Comparison of ENCODE assay signal across 8 mouse cellular contexts in genomic region chr1:134494428-134495215, GRCm38 (mm10). TPM values are rescaled to one million over a fixed set of nuclear protein-coding genes. Genes with fewer than 3 reads are reported as not detected.
DNase-seq lines count a peak whose midpoint lies in the region; ATAC-seq and TF ChIP-seq lines count a peak whose summit lies in the region.

TSS of gene Rabif (plus strand) at chr1:134494648.

- WGBS in hindbrain, postnatal 0 days = 2% methylated on average over 56 of the region's 58 CpGs

- peak; percentile 95 for DNase-seq in WW6 (ENCODE audit: low read depth, low spot score)
- DNase-seq in cerebellum, postnatal 4 days (ENCODE audit: low spot score in 2 of 2) = peak; percentile 98 to 99
- peak; percentile 100 for DNase-seq in gastrocnemius, adult 2 months
- DNase-seq in hindbrain, postnatal 0 days (ENCODE audit: low spot score) = peak; percentile 100
- DNase-seq in left cerebral cortex, adult 2 months (ENCODE audit: extremely low spot score in 1 of 2, low spot score in 2 of 2) = peak; percentile 98 to 99
- DNase-seq in right cerebral cortex, adult 2 months (ENCODE audit: low spot score in 2 of 2) = peak; percentile 99
- DNase-seq in urinary bladder, postnatal 14 days (ENCODE audit: low spot score) = peak; percentile 99

- H3K27ac ChIP-seq in gastrocnemius, adult 2 months = peak within 1 kb of the TSS; percentile 96
- peak within 1 kb of the TSS; percentile 92 for H3K27ac ChIP-seq in hindbrain, postnatal 0 days
- peak within 1 kb of the TSS; percentile 89 for H3K27ac ChIP-seq in left cerebral cortex, adult 2 months

- H3K9me3 ChIP-seq in hindbrain, postnatal 0 days (ENCODE audit: low read length) = no peaks in the 10 kb centered on the region

- peak; percentile 52 for TF ChIP-seq CTCF in gastrocnemius, adult 2 months (IDR thresholded peaks at IDR 0.05)
- peak; percentile 64 for TF ChIP-seq CTCF in hindbrain, postnatal 0 days (IDR thresholded peaks at IDR 0.05; ENCODE audit: low read depth)
- peak; percentile 34 for TF ChIP-seq CTCF in left cerebral cortex, adult 2 months (IDR thresholded peaks at IDR 0.05)

- no peaks in the 10 kb centered on the region for H3K4me1 ChIP-seq in hindbrain, postnatal 0 days (ENCODE audit: insufficient read depth, low read length)

- intact Hi-C loops in gastrocnemius, adult 2 months (cut with DNase I) = loop anchor here (5.0 kb wide), 2 partner anchors 37 to 82 kb away; partner anchors contain the start of gene Klhl12
- intact Hi-C loops in left cerebral cortex, adult 2 months (cut with DNase I) = loop anchor here (2.0 to 5.0 kb wide), 3 partner anchors 37 to 80 kb away; partner anchors contain the start of genes Adipor1, Kdm5b and Klhl12

- ATAC-seq in hindbrain, postnatal 0 days = peak; percentile 98
- peak; percentile 96 for ATAC-seq in megakaryocyte, adult 5-6 weeks (ENCODE audit: poor library complexity, severe bottlenecking)

- peaks cover 7% of the 10 kb centered on the region; the same call in 1 of the 2 replicates for H3K36me3 ChIP-seq in hindbrain, postnatal 0 days (ENCODE audit: insufficient read depth, low read length)

- H3K4me2 ChIP-seq in hindbrain, postnatal 0 days (ENCODE audit: low read depth, low read length) = peak within 1 kb of the TSS; percentile 73

- H3K9ac ChIP-seq in hindbrain, postnatal 0 days (replicated peaks; ENCODE audit: low read length) = peak within 1 kb of the TSS; percentile 75

- H3K27me3 ChIP-seq in hindbrain, postnatal 0 days (ENCODE audit: insufficient read depth, low read length) = no peaks in the 10 kb centered on the region

- peak within 1 kb of the TSS; percentile 97 for H3K4me3 ChIP-seq in gastrocnemius, adult 2 months
- H3K4me3 ChIP-seq in hindbrain, postnatal 0 days (ENCODE audit: low read length) = peak within 1 kb of the TSS; percentile 80
- peak within 1 kb of the TSS; percentile 89 for H3K4me3 ChIP-seq in left cerebral cortex, adult 2 months

RNA-seq across cellular contexts. Expression of gene Rabif, which starts in this region (rescaled TPM):
- 1 to 10 TPM; 5.5 to 6.7 TPM for total RNA-seq in gastrocnemius, adult 2 months (2021)
- 32.8 and 37.6 TPM in 2 replicates for total RNA-seq in hindbrain, postnatal 0 days (2014; rRNA removed)
- 68.6 and 69.2 TPM in 2 replicates for polyA plus RNA-seq in hindbrain, postnatal 0 days (2015; fragmentation: Nextera tagmentation; extraction: Ambion mirVana)
- total RNA-seq in left cerebral cortex, adult 2 months (2021) = 10 to 100 TPM; 25.8 to 28.6 TPM
- total RNA-seq in megakaryocyte, adult 5-6 weeks (2015) = 20.6 and 24.1 TPM in 2 replicates
- total RNA-seq in megakaryocyte, adult 5-6 weeks (2017) = 16.1 and 18.6 TPM in 2 replicates

Comparison
In these comparisons a context has a peak if more than half of its experiments do, and no peak if none do; other contexts are left out.
1. Peak in every context shown above with its lines: DNase-seq, ATAC-seq, H3K4me3 ChIP-seq and H3K27ac ChIP-seq.